Mouse (Mus musculus) heart, adult 9 months (tissue): Measurements from ENCODE around the gene Usp40.
"Not testable (repeated sequence)": the region's sequence is repeated elsewhere in the genome, so short reads cannot be mapped to it uniquely, and the experiment has no call there.

Experiments
- DNase-seq, 2 experiments: peaks; one replicate each; pipeline ENCODE4 v3.0.0; 2022; ENCODE audit warnings: low spot score in 2 of 2

The Usp40 gene

DNA sequence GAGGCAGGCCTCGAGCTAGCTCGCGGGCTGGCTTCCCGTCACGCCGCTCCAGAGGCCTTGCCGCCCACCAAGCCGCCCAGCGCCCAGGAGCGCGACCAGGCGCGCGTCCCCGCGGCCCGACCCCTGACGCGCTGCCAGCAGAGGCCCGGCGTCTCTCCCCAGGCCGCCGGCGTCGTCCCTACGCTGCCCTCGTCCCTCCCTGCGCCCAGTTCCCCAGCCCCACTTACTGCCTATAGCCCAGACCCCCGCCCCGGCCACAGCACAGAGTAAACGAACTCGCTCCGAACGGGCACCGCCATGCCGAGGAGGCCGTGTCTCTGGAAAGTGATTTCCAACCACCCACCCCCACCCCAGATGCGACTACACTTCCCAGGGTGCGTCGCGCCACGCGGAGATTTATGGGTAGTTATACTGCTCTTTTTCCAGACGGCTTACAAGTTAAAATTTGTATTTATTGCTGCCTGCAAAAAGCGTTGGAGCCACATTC, at the start of gene Usp40:
Gene Usp40 (minus strand): TSS at position 341 of the 487 bp plus-strand sequence.
- DNase-seq: peak; percentile 69 to 75

DNA sequence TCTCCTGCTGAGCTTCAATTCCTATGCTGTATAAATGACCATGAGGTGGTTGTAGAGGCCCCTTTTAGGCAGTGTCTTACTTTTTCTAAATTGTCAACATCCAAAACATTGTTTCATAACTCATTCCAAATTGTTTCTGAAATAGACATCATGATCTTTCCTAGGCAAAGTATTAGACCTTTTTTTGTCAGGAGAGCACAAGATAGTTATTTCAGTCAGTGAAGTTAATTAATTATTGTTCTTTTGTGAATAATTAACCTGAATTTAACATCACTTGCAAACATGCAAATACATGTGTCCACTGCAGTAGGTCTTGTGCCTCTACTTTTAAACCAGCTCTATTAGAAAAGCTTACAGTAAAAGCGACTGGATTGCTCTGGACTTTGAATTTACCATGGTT, 46.7 kb upstream of the Usp40 start, which contains the start of gene Ugt1a10:
Gene Ugt1a10 (plus strand): TSS at position 301 of the 400 bp plus-strand sequence.
- no peak for DNase-seq

GRCm38 (mm10) chr1:88047408-88047807, 39.1 kb upstream of the Usp40 start:
- not testable (repeated sequence) for DNase-seq

- not testable (repeated sequence) for DNase-seq
Observed at GRCm38 (mm10) chr1:88044832-88045437, 36.6 kb upstream of the Usp40 start.

DNA sequence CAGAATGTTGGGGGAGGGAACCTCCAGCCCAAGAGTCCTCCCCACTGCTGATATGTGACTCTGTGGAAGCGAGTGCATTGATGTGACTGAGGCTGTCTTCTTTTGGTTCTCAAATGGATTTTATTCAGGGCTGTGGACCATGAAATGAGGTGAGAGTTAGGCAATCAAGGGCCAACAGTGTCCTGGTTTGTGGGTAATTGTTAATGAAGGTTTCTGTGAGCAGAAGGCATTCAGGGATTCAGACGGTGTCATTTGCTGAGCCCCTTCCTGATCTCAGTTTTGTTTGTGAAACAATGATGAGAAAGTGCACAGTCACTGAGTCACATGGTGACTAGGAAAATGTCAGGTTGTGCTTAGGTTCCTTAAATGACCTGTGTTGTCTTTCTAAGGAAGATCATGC, 34.7 kb upstream of the Usp40 start:
- DNase-seq: not testable (repeated sequence)

GRCm38 (mm10) chr1:88025244-88025643, 16.9 kb upstream of the Usp40 start:
- DNase-seq: not testable (repeated sequence)

GRCm38 (mm10) chr1:88015371-88015770, 7.0 kb upstream of the Usp40 start:
- DNase-seq: no peak

- no peak for DNase-seq
Observed at GRCm38 (mm10) chr1:88014671-88015070, 6.3 kb upstream of the Usp40 start.

DNA sequence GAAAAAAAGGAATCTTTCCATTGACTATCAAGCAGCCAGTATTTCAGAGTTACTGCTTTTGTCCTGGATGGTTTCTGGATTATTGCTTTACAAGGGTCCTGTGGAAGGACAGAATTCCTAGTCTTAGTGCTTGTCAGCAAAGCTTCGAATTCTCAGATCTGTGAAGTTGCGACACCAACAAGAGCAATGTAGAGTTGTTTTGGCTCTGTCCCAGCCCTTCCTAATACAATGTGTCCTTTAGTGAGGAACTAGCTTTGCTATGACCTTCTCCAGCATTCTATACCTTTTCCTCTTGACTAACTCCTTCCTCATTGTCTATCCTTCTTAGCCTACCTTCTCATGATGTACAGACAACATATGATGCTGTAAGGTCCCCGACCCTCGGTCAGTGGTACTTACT, 5.8 kb upstream of the Usp40 start:
- DNase-seq: no peak

DNA sequence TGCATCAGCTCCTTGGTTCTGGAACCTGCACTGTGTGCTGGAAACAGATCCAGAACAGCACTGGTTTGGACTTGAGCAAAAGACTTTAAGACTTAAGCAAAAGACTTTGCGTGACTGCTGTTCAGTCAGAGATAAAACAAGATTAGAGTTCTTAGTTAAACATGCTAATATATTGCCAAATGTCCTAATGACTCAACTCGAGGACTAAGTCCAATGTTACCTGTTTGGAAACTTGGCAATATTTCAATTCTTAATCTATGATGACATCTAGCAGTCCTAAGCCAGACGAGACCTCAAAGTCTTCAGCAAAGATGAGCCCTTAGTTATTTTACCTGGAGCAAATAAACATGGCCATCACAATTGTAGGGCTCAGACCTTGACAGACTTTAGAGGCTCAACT, 5.4 kb upstream of the Usp40 start:
- no peak for DNase-seq

DNA sequence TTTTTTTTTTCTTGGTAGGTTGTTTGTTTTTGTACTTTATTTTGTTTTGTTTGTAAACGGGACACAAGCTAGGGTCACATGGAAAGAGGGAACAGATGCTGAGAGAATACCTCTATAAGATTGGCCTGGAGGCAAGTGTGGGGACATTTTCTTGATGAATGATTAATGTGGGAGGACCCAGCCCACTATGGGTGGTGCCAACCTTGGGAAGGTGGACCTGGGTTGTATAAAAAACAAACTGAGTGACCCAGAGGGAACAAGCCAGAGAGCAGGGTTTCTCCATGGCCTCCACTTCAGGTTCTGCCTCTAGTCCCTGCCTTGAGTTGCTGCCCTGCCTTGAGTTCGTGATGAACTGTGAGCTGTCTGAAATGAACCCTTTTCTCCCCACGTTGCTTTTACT, 1.2 kb upstream of the Usp40 start:
- DNase-seq: no peak

DNA sequence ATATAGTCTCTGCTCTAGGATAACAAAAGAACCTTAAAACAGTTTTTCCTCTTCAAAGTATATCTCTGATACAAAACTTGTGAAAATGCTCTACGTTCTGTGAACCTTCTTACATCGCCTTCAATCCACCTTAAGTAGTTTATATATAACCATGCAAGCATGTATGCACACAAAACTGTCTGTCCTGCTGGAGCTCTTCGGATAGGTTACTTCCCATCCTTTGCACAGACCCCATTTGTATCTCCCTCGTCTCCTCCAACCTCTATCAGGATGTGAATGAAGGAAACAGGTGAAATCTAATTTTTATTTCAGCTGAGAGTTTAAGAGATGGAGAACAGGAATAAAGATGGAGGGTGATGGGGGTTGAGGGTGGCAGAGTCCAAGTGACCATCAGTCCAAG, 384 bp upstream of the Usp40 start:
- no peak for DNase-seq

- DNase-seq: no peak
Observed at GRCm38 (mm10) chr1:88007692-88008210, 600 bp downstream of the Usp40 start.

- DNase-seq: no peak
Observed at GRCm38 (mm10) chr1:87992716-87993115, 15.6 kb downstream of the Usp40 start.

DNA sequence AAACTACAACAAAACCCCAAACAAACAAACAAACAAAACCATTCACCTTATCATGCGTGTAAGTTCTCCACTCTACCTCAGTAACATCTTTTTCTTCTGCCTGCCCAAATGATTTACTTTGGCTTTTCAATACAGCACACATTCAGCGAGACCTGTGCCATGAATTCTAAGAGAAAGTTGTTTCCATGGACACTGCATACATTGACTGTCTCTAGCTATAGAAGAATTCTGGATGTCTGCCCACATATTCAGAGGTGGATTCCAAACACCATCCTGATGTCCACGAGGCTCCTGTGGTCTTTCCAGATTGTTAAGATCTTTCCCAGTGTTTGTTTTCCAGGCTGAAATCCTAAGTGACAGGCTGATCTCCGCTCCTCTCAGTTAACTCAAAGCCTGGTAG, 26.1 kb downstream of the Usp40 start:
- DNase-seq: no peak

- no peak for DNase-seq
Observed at GRCm38 (mm10) chr1:87970381-87970780, 38.0 kb downstream of the Usp40 start.

DNA sequence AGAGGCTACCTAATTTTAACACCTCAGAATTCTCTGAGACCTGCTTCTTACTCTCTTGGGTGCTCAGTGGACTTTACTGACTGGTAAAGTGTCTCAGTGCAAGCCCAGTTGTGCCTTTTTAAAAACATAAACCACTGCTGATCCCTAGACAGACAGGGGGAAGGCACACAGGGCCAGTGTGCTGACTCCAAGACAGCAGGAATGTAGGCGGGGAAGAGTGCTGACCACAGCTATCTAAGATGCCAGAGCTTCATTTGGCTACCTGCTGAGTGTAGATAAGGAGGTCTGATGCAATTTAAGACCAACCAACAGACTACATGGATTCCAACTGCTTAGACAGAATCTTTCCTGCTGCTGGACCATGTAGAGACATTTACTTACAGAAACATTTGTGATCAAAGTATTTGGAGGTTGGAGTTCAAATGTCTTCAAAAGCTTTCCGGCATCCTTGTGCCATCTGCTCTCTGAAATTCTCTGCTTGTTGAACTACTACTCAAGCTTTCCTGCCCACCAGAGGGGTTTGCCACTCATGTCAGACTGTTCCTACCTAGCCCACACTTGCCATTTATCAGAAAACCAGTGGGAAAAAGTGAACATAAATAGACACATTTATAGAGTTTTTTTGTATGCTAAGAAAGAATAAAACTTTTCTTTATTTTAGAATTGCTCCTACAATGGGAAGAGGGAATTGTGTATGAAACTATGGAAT, 46.7 kb downstream of the Usp40 start:
- DNase-seq: no peak

DNA sequence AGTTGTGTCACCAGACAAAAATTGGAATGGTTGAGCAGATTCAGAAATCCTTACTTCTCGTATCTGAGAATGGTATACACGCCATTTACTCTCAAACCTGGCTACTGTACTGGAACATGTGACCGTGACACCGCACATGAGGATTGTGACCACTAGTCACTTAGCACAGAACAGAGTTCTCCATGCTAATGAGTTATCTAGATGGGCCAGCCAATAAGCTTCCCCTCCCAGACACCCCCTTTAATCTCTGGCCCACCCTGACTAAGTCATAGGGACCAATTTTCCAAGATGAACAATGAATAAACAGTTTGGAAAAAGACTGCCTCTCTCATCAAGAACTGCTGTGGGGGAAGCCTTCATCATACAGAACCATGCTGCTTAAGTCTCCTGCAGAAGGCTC, 47.6 kb downstream of the Usp40 start:
- DNase-seq: no peak

DNA sequence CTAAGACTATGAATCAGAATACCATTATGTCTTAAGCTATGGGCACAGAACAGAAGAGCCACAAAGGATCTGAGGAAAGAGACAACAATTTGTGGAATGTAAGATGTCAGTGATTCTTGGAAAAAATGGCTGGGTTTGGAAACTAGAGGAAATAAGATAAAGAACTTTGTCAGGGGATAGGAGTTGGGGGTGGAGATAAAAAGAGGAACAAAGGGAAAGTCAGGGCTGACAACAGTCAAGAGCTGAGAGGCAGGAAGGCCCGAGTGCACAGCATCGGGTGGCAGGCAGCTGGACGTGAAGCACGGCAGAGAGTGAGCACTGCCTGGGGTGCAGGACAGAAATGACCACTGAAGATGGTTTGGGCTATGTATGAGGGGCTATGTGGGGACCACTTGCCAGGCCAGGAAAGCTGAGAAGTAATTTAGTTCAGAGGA, 48.3 kb downstream of the Usp40 start:
- DNase-seq: no peak

GRCm38 (mm10) chr1:87959532-87959931, 48.8 kb downstream of the Usp40 start:
- DNase-seq: no peak

- DNase-seq: no peak
Observed at GRCm38 (mm10) chr1:87958931-87959330, 49.4 kb downstream of the Usp40 start.

GRCm38 (mm10) chr1:87953073-87953472, 55.3 kb downstream of the Usp40 start:
- no peak for DNase-seq

GRCm38 (mm10) chr1:87951641-87952040, 56.7 kb downstream of the Usp40 start:
- DNase-seq: no peak
